Mouse (Mus musculus): ENCODE measurements around the gene Pkp4. TPM values are rescaled to one million over a fixed set of nuclear protein-coding genes. Genes with fewer than 3 reads are reported as not detected.

The Pkp4 gene
- total RNA-seq, 1 experiment: 54.3 TPM

DNA sequence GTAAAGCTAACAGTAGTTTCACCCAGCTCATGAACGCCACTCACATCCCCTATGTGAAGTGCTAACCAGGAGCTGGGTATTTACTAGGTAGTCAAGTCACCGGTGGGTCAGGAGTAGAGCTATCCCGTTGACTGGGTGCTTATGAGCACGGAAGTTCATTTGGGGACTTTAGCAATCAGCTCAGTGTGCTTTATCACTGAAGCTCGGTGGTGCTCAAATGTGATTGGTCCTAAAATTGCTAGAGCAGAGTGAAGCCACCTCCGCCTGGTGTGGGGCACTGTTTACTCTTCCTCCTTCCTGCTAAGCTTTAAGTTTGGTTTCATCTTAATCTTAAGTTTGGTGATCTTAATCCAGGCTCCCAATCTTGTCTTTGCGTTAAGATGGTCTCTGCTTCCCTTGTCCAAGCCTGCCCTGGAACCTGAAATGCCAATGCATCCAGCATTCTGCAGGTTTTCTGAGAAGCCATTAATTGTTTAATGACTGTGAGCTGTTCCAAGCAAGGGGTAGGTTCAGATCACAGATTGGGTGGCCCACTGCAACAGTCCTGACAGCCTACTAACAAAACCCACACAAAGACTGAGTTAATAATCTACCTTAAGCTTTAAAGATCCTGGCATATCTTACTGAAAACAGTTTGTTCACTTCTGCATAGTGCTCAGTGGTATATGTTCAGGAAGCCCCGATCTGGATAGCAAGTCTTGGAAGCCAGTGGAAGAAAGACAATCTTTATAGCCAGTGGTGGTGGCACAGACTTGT is 67.0 kb downstream of the Pkp4 start:
- no peak for TF ChIP-seq MAFK (IDR thresholded peaks at IDR 0.05; ENCODE audit: insufficient read depth, low read depth, low read length)
- no peak for TF ChIP-seq CHD2 (IDR thresholded peaks at IDR 0.05; ENCODE audit: low read depth, low read length)
- no peak for TF ChIP-seq ZNF384 (IDR thresholded peaks at IDR 0.05; ENCODE audit: low read depth, low read length)
- TF ChIP-seq HCFC1 (IDR thresholded peaks at IDR 0.05; ENCODE audit: borderline replicate concordance, insufficient read depth, low read length): no peak
- TF ChIP-seq ZC3H11A (IDR thresholded peaks at IDR 0.05; ENCODE audit: borderline replicate concordance, low read depth, low read length): no peak
- in situ Hi-C loops (cut with MboI; ENCODE audit: low sequenced_read_pairs in 2 of 2, unreplicated experiment in 2 of 2): no loop called here
- Histone ChIP-seq H3K36me3 (ENCODE audit: control insufficient read depth, insufficient read depth, low read length, poor library complexity, severe bottlenecking) (peaks cover 3% of the 10 kb centered on the region; the same call in 1 of the 2 replicates), H3K27ac (ENCODE audit: insufficient read depth, low read depth, low read length, poor library complexity, severe bottlenecking) (peak overlapping the region; percentile 59; the same call in 1 of the 2 replicates), H3K4me3 (ENCODE audit: insufficient read depth in 1 of 2, low read depth in 1 of 2, low read length in 2 of 2, poor library complexity in 1 of 2, severe bottlenecking in 1 of 2) (no peak overlapping the region), H3K9ac (ENCODE audit: insufficient read depth, low read depth, low read length, poor library complexity, severe bottlenecking) (no peak overlapping the region), H3K9me3 (ENCODE audit: control insufficient read depth, insufficient read depth, low read depth, low read length) (no peaks in the 10 kb centered on the region), H3K4me1 (ENCODE audit: control insufficient read depth in 2 of 2, insufficient read depth in 2 of 2, low read length in 2 of 2, poor library complexity in 1 of 2) (peaks cover 13 to 24% of the 10 kb centered on the region in 2 experiments; a peak in 3 of 4 replicates)
- DNase-seq (ENCODE audit: low read depth, low spot score): no peak

GRCm38 (mm10) chr2:59229250-59229895 is 68.7 kb downstream of the Pkp4 start:
- no peaks in the 10 kb centered on the region for H3K9me3 ChIP-seq (ENCODE audit: control insufficient read depth, insufficient read depth, low read depth, low read length)
- peaks cover 13 to 32% of the 10 kb centered on the region in 2 experiments; a peak in 3 of 4 replicates for H3K4me1 ChIP-seq (ENCODE audit: control insufficient read depth in 2 of 2, insufficient read depth in 2 of 2, low read length in 2 of 2, poor library complexity in 1 of 2)
- TF ChIP-seq MAFK (IDR thresholded peaks at IDR 0.05; ENCODE audit: insufficient read depth, low read depth, low read length) (peak; percentile 56; the same call in 1 of the 2 replicates), HCFC1 (IDR thresholded peaks at IDR 0.05; ENCODE audit: borderline replicate concordance, insufficient read depth, low read length) (no peak), ZNF384 (IDR thresholded peaks at IDR 0.05; ENCODE audit: low read depth, low read length) (no peak), CHD2 (IDR thresholded peaks at IDR 0.05; ENCODE audit: low read depth, low read length) (no peak), ZC3H11A (IDR thresholded peaks at IDR 0.05; ENCODE audit: borderline replicate concordance, low read depth, low read length) (no peak)
- H3K27ac ChIP-seq (ENCODE audit: insufficient read depth, low read depth, low read length, poor library complexity, severe bottlenecking): peak overlapping the region; percentile 51
- peaks cover 4% of the 10 kb centered on the region; the same call in 1 of the 2 replicates for H3K36me3 ChIP-seq (ENCODE audit: control insufficient read depth, insufficient read depth, low read length, poor library complexity, severe bottlenecking)
- H3K4me3 ChIP-seq (ENCODE audit: insufficient read depth in 1 of 2, low read depth in 1 of 2, low read length in 2 of 2, poor library complexity in 1 of 2, severe bottlenecking in 1 of 2): no peak overlapping the region
- DNase-seq (ENCODE audit: low read depth, low spot score): no peak
- in situ Hi-C loops (cut with MboI; ENCODE audit: low sequenced_read_pairs in 2 of 2, unreplicated experiment in 2 of 2): no loop called here
- H3K9ac ChIP-seq (ENCODE audit: insufficient read depth, low read depth, low read length, poor library complexity, severe bottlenecking): no peak overlapping the region

DNA sequence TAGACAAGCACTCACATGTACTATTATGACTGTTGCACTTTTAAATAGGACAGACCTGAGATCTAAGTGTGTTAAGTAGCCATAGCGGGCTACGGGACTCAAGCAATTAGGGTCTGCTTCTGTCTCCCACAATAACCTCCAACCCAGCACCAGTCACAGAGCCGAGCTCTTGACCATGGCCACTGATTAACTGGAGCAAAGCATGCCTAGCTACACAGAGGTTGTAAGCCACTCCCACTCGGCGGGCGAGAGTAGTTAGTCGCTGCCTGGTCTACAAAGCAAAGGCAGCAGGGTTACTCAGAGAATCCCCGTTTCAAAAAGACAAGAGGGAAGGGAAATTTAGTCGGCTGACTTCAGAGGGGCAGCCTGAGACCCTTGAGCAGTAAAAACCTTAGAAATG is 70.0 kb downstream of the Pkp4 start:
- Histone ChIP-seq H3K9ac (ENCODE audit: insufficient read depth, low read depth, low read length, poor library complexity, severe bottlenecking) (peak overlapping the region; percentile 27; the same call in 1 of the 2 replicates), H3K4me3 (ENCODE audit: insufficient read depth in 1 of 2, low read depth in 1 of 2, low read length in 2 of 2, poor library complexity in 1 of 2, severe bottlenecking in 1 of 2) (0 out of 4 replicates have a peak overlapping the region, but pooled peaks of 1 of the 2 experiments have one; percentile 17), H3K27ac (ENCODE audit: insufficient read depth, low read depth, low read length, poor library complexity, severe bottlenecking) (peak overlapping the region; percentile 93), H3K4me1 (ENCODE audit: control insufficient read depth in 2 of 2, insufficient read depth in 2 of 2, low read length in 2 of 2, poor library complexity in 1 of 2) (peaks cover 13 to 28% of the 10 kb centered on the region in 2 experiments; a peak in 3 of 4 replicates), H3K36me3 (ENCODE audit: control insufficient read depth, insufficient read depth, low read length, poor library complexity, severe bottlenecking) (peaks cover 3% of the 10 kb centered on the region; the same call in 1 of the 2 replicates), H3K9me3 (ENCODE audit: control insufficient read depth, insufficient read depth, low read depth, low read length) (no peaks in the 10 kb centered on the region)
- in situ Hi-C loops (cut with MboI; ENCODE audit: low sequenced_read_pairs in 2 of 2, unreplicated experiment in 2 of 2): no loop called here
- TF ChIP-seq CHD2 (IDR thresholded peaks at IDR 0.05; ENCODE audit: low read depth, low read length) (no peak), HCFC1 (IDR thresholded peaks at IDR 0.05; ENCODE audit: borderline replicate concordance, insufficient read depth, low read length) (no peak), ZC3H11A (IDR thresholded peaks at IDR 0.05; ENCODE audit: borderline replicate concordance, low read depth, low read length) (no peak), MAFK (IDR thresholded peaks at IDR 0.05; ENCODE audit: insufficient read depth, low read depth, low read length) (no peak), ZNF384 (IDR thresholded peaks at IDR 0.05; ENCODE audit: low read depth, low read length) (no peak)
- DNase-seq (ENCODE audit: low read depth, low spot score): peak; percentile 57

GRCm38 (mm10) chr2:59231514-59231913 is 70.9 kb downstream of the Pkp4 start:
- H3K9me3 ChIP-seq (ENCODE audit: control insufficient read depth, insufficient read depth, low read depth, low read length): no peaks in the 10 kb centered on the region

More at GRCm38 (mm10) chr2:59231514-59231913, 70.9 kb downstream of the Pkp4 start:
- Histone ChIP-seq H3K27ac (ENCODE audit: insufficient read depth, low read depth, low read length, poor library complexity, severe bottlenecking) (peak overlapping the region; percentile 80), H3K4me3 (ENCODE audit: insufficient read depth in 1 of 2, low read depth in 1 of 2, low read length in 2 of 2, poor library complexity in 1 of 2, severe bottlenecking in 1 of 2) (peak overlapping the region in 1 of 2 experiments; percentile 7; a peak in 1 of 4 replicates), H3K9ac (ENCODE audit: insufficient read depth, low read depth, low read length, poor library complexity, severe bottlenecking) (peak overlapping the region; percentile 16; the same call in 1 of the 2 replicates), H3K4me1 (ENCODE audit: control insufficient read depth in 2 of 2, insufficient read depth in 2 of 2, low read length in 2 of 2, poor library complexity in 1 of 2) (peaks cover 13 to 28% of the 10 kb centered on the region in 2 experiments; a peak in 3 of 4 replicates), H3K36me3 (ENCODE audit: control insufficient read depth, insufficient read depth, low read length, poor library complexity, severe bottlenecking) (peaks cover 3% of the 10 kb centered on the region; the same call in 1 of the 2 replicates)
- in situ Hi-C loops (cut with MboI; ENCODE audit: low sequenced_read_pairs in 2 of 2, unreplicated experiment in 2 of 2): no loop called here
- TF ChIP-seq MAFK (IDR thresholded peaks at IDR 0.05; ENCODE audit: insufficient read depth, low read depth, low read length): no peak
- TF ChIP-seq CHD2 (IDR thresholded peaks at IDR 0.05; ENCODE audit: low read depth, low read length): 0 out of 2 replicates have a peak, but pooled peaks have one; percentile 13
- DNase-seq (ENCODE audit: low read depth, low spot score): peak; percentile 63

Measured in ES-E14 (cell line).